Mouse (Mus musculus) embryonic facial prominence, embryonic 15.5 days (tissue): ENCODE measurements at regions not wholly inside any gene's neighbourhood (a gene's known extent, or its start where the extent isn't known, plus 50 kb on each side); places are given as distances from the start of the nearest gene placed in this dataset.

Experiments used
- ATAC-seq: fragments of 200-750 bp; cut with Nextera tagmentation; 2 replicates; pipeline ENCODE4 v1.8.0; 2017; ENCODE audit warnings: low read depth, moderate TSS enrichment; ENCODE audit not compliant: insufficient number of reproducible peaks, low FRiP score, low TSS enrichment
- H3K27ac ChIP-seq: fragments of 300-500 bp; sonication (generic); replicated peaks from 2 replicates; pipeline ENCODE4 v1.5.1; 2015; ENCODE audit warnings: mild to moderate bottlenecking, inconsistent platforms
- H3K27me3 ChIP-seq: fragments of 300-500 bp; sonication (generic); 2 replicates; pipeline ENCODE4 v1.6.1; 2015; ENCODE audit warnings: inconsistent platforms
- H3K36me3 ChIP-seq: fragments of 300-500 bp; sonication (generic); 2 replicates; pipeline ENCODE4 v1.6.1; 2015; ENCODE audit warnings: mild to moderate bottlenecking, inconsistent platforms
- H3K4me1 ChIP-seq: fragments of 300-500 bp; sonication (generic); 2 replicates; pipeline ENCODE4 v1.6.1; 2015; ENCODE audit warnings: inconsistent platforms
- H3K4me2 ChIP-seq: fragments of 300-500 bp; sonication (generic); replicated peaks from 2 replicates; pipeline ENCODE4 v1.6.1; 2015; ENCODE audit warnings: mild to moderate bottlenecking, inconsistent platforms
- H3K4me3 ChIP-seq: fragments of 300-500 bp; sonication (generic); replicated peaks from 2 replicates; pipeline ENCODE4 v1.5.1; 2015; ENCODE audit warnings: mild to moderate bottlenecking, inconsistent platforms
- H3K9ac ChIP-seq: fragments of 300-500 bp; sonication (generic); 2 replicates; pipeline ENCODE4 v1.6.1; 2015; ENCODE audit warnings: inconsistent platforms
- H3K9me3 ChIP-seq: fragments of 300-500 bp; sonication (generic); replicated peaks from 2 replicates; pipeline ENCODE4 v1.6.1; 2016; ENCODE audit warnings: inconsistent platforms
- WGBS: fragments of 180-500 bp; shearing (Covaris S2); methylation state at CpG from one replicate; pipeline ENCODE4 v1.1.7; 2015; 5-methylcytosine and 5-hydroxymethylcytosine counted together

GRCm38 (mm10) chr8:41483297-41483696 lies 66.4 kb upstream of the Frg1 start:
- Histone ChIP-seq H3K36me3 (no peaks in the 10 kb centered on the region), H3K4me1 (no peaks in the 10 kb centered on the region), H3K9ac (no peak overlapping the region), H3K4me2 (no peak overlapping the region), H3K27ac (no peak overlapping the region), H3K9me3 (no peaks in the 10 kb centered on the region), H3K27me3 (no peaks in the 10 kb centered on the region), H3K4me3 (no peak overlapping the region)
- no peak for ATAC-seq
- 74% methylated on average over 3 of the region's 3 CpGs for WGBS

- no peak overlapping the region for H3K9ac ChIP-seq
- no peaks in the 10 kb centered on the region for H3K27me3 ChIP-seq
- WGBS, result 47% methylated on average over 8 of the region's 8 CpGs
These were observed 56.3 kb upstream of the Frg1 start for GRCm38 (mm10) chr8:41472992-41473699.

GRCm38 (mm10) chr8:41472233-41472632 lies 55.4 kb upstream of the Frg1 start:
- Histone ChIP-seq H3K9ac (no peak overlapping the region), H3K36me3 (no peaks in the 10 kb centered on the region), H3K4me3 (no peak overlapping the region), H3K4me1 (no peaks in the 10 kb centered on the region), H3K4me2 (no peak overlapping the region), H3K27ac (no peak overlapping the region), H3K27me3 (no peaks in the 10 kb centered on the region), H3K9me3 (no peaks in the 10 kb centered on the region)
- no peak for ATAC-seq
- 98% methylated on average over 3 of the region's 3 CpGs for WGBS

More at GRCm38 (mm10) chr8:41472992-41473699, 56.3 kb upstream of the Frg1 start:
- Histone ChIP-seq H3K27ac (no peak overlapping the region; the same call in 1 of the 2 replicates), H3K4me3 (no peak overlapping the region), H3K36me3 (no peaks in the 10 kb centered on the region), H3K4me1 (no peaks in the 10 kb centered on the region), H3K4me2 (no peak overlapping the region), H3K9me3 (no peaks in the 10 kb centered on the region)
- ATAC-seq, result no peak
